Mouse (Mus musculus): Measurements from ENCODE around the gene Eapp. TPM values are rescaled to one million over a fixed set of nuclear protein-coding genes. Genes with fewer than 3 reads are reported as not detected.

Gene Eapp
- polyA plus RNA-seq, 1 experiment, result 21.0 TPM

DNA sequence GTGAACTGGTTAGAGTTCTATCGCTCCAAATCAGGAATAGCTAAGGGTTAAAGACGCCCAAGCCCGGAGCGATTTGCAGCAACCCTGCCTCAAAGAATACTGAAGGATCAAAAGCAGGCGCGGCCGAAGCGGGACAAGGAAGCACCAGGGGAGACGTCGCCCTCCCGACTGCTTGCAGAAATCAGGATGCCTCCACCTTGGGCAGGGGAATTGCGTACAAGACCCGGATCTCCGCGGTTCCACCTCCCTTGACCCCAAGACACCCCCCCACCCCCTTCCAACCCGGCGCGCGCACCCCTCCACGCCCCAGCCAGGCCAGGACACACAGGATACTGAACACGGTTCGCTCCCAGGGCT is 39.7 kb downstream of the Eapp start:
- no peaks in the 10 kb centered on the region for H3K36me3 ChIP-seq (ENCODE audit: control insufficient read depth, insufficient read depth, low read length)
- peak overlapping the region; percentile 94 for H3K4me3 ChIP-seq (ENCODE audit: insufficient read depth, low read depth, low read length)
- H3K4me1 ChIP-seq (ENCODE audit: control insufficient read depth, insufficient read depth, low read length), result peaks cover 17% of the 10 kb centered on the region; the same call in 1 of the 2 replicates
- WGBS, result under 1% methylated on average over 22 of the region's 22 CpGs
- TF ChIP-seq POLR2A (IDR thresholded peaks at IDR 0.05; ENCODE audit: low read depth, low read length) (no peak), CTCF (conservative IDR thresholded peaks at IDR 0.05; ENCODE audit: insufficient read depth, insufficient read length, low read depth, low read length) (no peak)
- no peak for DNase-seq
- peak overlapping the region; percentile 91 for H3K27ac ChIP-seq (ENCODE audit: insufficient read depth, low read depth, low read length)
- H3K27me3 ChIP-seq (replicated peaks; ENCODE audit: control insufficient read depth, insufficient read depth, low read length), result no peaks in the 10 kb centered on the region

GRCm38 (mm10) chr12:54655292-54656038 is 40.2 kb downstream of the Eapp start:
- H3K4me3 ChIP-seq (ENCODE audit: insufficient read depth, low read depth, low read length), result peak overlapping the region; percentile 94
- WGBS, result 19% methylated on average over 16 of the region's 16 CpGs
- H3K36me3 ChIP-seq (ENCODE audit: control insufficient read depth, insufficient read depth, low read length), result no peaks in the 10 kb centered on the region
- no peak for DNase-seq
- H3K4me1 ChIP-seq (ENCODE audit: control insufficient read depth, insufficient read depth, low read length), result peaks cover 17% of the 10 kb centered on the region; the same call in 1 of the 2 replicates
- peak overlapping the region; percentile 91; the same call in 1 of the 2 replicates for H3K27ac ChIP-seq (ENCODE audit: insufficient read depth, low read depth, low read length)
- TF ChIP-seq CTCF (conservative IDR thresholded peaks at IDR 0.05; ENCODE audit: insufficient read depth, insufficient read length, low read depth, low read length) (no peak), POLR2A (IDR thresholded peaks at IDR 0.05; ENCODE audit: low read depth, low read length) (no peak)
- no peaks in the 10 kb centered on the region for H3K27me3 ChIP-seq (replicated peaks; ENCODE audit: control insufficient read depth, insufficient read depth, low read length)

GRCm38 (mm10) chr12:54654741-54655140 is 41.0 kb downstream of the Eapp start:
- H3K27ac ChIP-seq (ENCODE audit: insufficient read depth, low read depth, low read length), result no peak overlapping the region
- peaks cover 17% of the 10 kb centered on the region; the same call in 1 of the 2 replicates for H3K4me1 ChIP-seq (ENCODE audit: control insufficient read depth, insufficient read depth, low read length)
- H3K4me3 ChIP-seq (ENCODE audit: insufficient read depth, low read depth, low read length), result no peak overlapping the region
- H3K36me3 ChIP-seq (ENCODE audit: control insufficient read depth, insufficient read depth, low read length), result no peaks in the 10 kb centered on the region
- DNase-seq, result no peak
- WGBS, result 53% methylated on average over 1 of the region's 1 CpGs
- no peaks in the 10 kb centered on the region for H3K27me3 ChIP-seq (replicated peaks; ENCODE audit: control insufficient read depth, insufficient read depth, low read length)
- TF ChIP-seq POLR2A (IDR thresholded peaks at IDR 0.05; ENCODE audit: low read depth, low read length) (no peak), CTCF (conservative IDR thresholded peaks at IDR 0.05; ENCODE audit: insufficient read depth, insufficient read length, low read depth, low read length) (no peak)

DNA sequence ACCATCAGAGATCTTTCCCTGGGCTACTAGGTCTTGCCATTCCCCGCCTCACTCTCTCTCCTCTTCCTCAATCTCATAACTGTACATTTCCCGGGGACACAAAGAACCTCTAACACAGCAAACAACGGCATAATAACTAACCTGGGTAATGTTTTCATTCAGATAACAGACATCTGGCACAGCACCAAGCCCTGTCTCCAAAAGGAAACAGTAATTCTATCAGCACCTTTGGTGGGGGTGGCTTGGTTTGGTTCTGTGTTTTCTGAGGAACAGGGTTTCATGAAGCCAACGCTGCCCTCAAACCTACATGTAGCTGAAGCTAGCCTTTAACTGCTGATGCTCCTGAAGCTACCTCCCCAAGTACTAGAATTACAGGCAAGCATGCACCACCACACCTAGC is 41.6 kb downstream of the Eapp start:
- WGBS, result 25% methylated on average over 4 of the region's 4 CpGs
- Histone ChIP-seq H3K4me1 (ENCODE audit: control insufficient read depth, insufficient read depth, low read length) (peaks cover 17% of the 10 kb centered on the region; the same call in 1 of the 2 replicates), H3K27ac (ENCODE audit: insufficient read depth, low read depth, low read length) (0 out of 2 replicates have a peak overlapping the region, but pooled peaks have one; percentile 12), H3K4me3 (ENCODE audit: insufficient read depth, low read depth, low read length) (no peak overlapping the region), H3K36me3 (ENCODE audit: control insufficient read depth, insufficient read depth, low read length) (no peaks in the 10 kb centered on the region), H3K27me3 (replicated peaks; ENCODE audit: control insufficient read depth, insufficient read depth, low read length) (no peaks in the 10 kb centered on the region)
- peak; percentile 50 for DNase-seq
- TF ChIP-seq CTCF (conservative IDR thresholded peaks at IDR 0.05; ENCODE audit: insufficient read depth, insufficient read length, low read depth, low read length) (no peak), POLR2A (IDR thresholded peaks at IDR 0.05; ENCODE audit: low read depth, low read length) (no peak)

DNA sequence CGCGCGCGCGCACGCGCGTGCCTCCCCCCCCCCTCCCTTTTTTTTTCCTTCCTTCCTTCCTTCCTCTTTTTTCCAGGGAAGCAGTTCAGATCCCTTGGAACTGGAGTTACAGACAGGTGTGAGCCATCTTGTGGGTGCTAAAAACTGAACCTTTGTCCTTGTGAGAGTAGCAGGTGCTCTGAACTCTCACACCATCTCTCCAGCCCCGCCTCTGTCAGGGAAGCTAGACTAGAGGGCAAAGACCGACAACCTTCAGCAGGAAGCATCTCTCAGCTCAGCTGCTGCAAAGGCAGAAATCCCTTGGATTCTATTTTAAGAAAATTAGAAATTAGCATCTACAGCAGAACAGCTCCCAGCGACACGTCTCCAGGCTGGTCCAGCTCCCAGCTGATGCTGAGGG is 43.4 kb downstream of the Eapp start:
- Histone ChIP-seq H3K27ac (ENCODE audit: insufficient read depth, low read depth, low read length) (no peak overlapping the region), H3K4me3 (ENCODE audit: insufficient read depth, low read depth, low read length) (no peak overlapping the region), H3K27me3 (replicated peaks; ENCODE audit: control insufficient read depth, insufficient read depth, low read length) (no peaks in the 10 kb centered on the region), H3K4me1 (ENCODE audit: control insufficient read depth, insufficient read depth, low read length) (peaks cover 17% of the 10 kb centered on the region; the same call in 1 of the 2 replicates), H3K36me3 (ENCODE audit: control insufficient read depth, insufficient read depth, low read length) (no peaks in the 10 kb centered on the region)
- DNase-seq, result peak; percentile 73
- no peak for TF ChIP-seq POLR2A (IDR thresholded peaks at IDR 0.05; ENCODE audit: low read depth, low read length)
- TF ChIP-seq CTCF (conservative IDR thresholded peaks at IDR 0.05; ENCODE audit: insufficient read depth, insufficient read length, low read depth, low read length), result no peak
- WGBS, result 53% methylated on average over 12 of the region's 12 CpGs

DNA sequence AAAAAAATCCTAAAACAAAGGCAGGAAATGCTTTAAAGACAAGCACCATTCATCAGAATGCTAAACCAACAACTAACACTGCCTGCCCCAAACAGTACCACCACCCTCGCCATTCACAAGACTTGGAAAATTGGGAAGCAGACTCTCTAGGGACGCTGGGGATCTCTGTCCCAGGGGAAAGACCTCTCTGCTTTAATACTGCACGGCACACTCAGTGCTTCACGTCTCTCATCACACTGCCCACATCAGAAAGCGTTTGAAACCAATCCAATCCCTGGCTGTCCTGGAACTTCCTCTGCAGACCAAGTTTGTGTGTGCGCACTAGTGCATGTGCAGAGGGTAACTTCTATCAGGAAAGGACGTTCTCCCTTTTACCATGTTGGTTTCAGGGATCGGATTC is 43.9 kb downstream of the Eapp start:
- DNase-seq, result peak; percentile 71
- Histone ChIP-seq H3K36me3 (ENCODE audit: control insufficient read depth, insufficient read depth, low read length) (no peaks in the 10 kb centered on the region), H3K27me3 (replicated peaks; ENCODE audit: control insufficient read depth, insufficient read depth, low read length) (no peaks in the 10 kb centered on the region), H3K27ac (ENCODE audit: insufficient read depth, low read depth, low read length) (no peak overlapping the region; the same call in 1 of the 2 replicates), H3K4me1 (ENCODE audit: control insufficient read depth, insufficient read depth, low read length) (peaks cover 15% of the 10 kb centered on the region; the same call in 1 of the 2 replicates), H3K4me3 (ENCODE audit: insufficient read depth, low read depth, low read length) (no peak overlapping the region)
- TF ChIP-seq CTCF (conservative IDR thresholded peaks at IDR 0.05; ENCODE audit: insufficient read depth, insufficient read length, low read depth, low read length) (no peak), POLR2A (IDR thresholded peaks at IDR 0.05; ENCODE audit: low read depth, low read length) (no peak)
- 53% methylated on average over 8 of the region's 8 CpGs for WGBS

GRCm38 (mm10) chr12:54651158-54651557 is 44.5 kb downstream of the Eapp start:
- H3K36me3 ChIP-seq (ENCODE audit: control insufficient read depth, insufficient read depth, low read length), result 0 out of 2 replicates have a peak, but pooled peaks cover 2% of the 10 kb centered on the region
- 32% methylated on average over 1 of the region's 1 CpGs for WGBS
- no peak overlapping the region for H3K27ac ChIP-seq (ENCODE audit: insufficient read depth, low read depth, low read length)
- peak; percentile 48 for DNase-seq
- H3K4me3 ChIP-seq (ENCODE audit: insufficient read depth, low read depth, low read length), result no peak overlapping the region
- TF ChIP-seq CTCF (conservative IDR thresholded peaks at IDR 0.05; ENCODE audit: insufficient read depth, insufficient read length, low read depth, low read length) (no peak), POLR2A (IDR thresholded peaks at IDR 0.05; ENCODE audit: low read depth, low read length) (no peak)
- no peaks in the 10 kb centered on the region for H3K27me3 ChIP-seq (replicated peaks; ENCODE audit: control insufficient read depth, insufficient read depth, low read length)
- peaks cover 13% of the 10 kb centered on the region; the same call in 1 of the 2 replicates for H3K4me1 ChIP-seq (ENCODE audit: control insufficient read depth, insufficient read depth, low read length)
